Mouse (Mus musculus): ENCODE data around the gene Arid5b.

Gene Arid5b

DNA sequence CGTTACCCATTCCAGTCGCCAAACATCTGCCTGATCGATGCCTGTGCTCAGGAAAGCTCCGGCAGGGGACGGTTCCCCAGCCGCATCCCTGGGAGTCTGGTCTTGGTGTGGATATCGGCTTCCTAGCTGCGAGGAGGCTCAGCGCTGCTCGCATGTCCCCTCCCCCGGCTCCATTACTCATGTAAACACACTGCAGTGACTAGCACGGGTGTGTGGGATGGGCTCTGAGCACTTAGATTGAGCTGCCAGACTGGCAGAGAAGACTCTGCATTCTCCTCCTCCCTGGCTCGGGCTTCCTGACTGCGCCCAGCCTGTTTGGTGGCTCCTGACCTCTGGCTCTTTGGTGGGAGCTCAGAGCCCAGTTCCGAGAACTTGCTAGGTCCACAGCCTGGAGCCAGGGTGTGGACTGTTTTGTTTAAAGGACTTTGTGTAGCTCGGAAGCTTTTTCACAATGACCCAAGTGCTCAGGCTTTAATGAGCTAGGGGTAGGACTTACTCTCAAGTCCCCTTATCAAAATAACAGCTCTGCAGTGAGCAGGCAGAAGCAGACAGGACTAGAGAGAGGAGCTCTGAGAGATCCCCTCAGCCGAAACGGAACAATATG lies 142.0 kb downstream of the Arid5b start:
- DNase-seq (ENCODE audit: low read depth, low spot score) = no peak

DNA sequence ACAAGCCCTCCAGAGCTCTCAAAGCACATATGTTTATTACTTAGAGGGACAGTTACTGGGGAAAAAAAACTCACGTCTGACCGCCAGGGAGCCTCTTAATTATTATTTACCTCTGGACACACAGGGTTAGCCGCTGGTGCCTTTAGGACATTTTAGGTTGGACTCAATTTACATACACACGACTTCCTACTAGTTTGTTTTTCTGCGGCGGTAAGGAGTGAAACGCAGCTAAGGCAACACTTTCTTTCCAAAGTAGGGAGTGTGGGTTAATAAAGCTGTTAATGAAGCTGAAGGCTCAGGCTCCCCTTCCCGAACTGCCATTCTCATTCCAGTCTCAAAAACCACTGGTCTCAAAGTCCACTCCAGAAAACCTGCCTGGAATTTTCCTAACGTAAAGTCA lies 142.5 kb downstream of the Arid5b start:
- no peak for DNase-seq (ENCODE audit: low read depth, low spot score)

DNA sequence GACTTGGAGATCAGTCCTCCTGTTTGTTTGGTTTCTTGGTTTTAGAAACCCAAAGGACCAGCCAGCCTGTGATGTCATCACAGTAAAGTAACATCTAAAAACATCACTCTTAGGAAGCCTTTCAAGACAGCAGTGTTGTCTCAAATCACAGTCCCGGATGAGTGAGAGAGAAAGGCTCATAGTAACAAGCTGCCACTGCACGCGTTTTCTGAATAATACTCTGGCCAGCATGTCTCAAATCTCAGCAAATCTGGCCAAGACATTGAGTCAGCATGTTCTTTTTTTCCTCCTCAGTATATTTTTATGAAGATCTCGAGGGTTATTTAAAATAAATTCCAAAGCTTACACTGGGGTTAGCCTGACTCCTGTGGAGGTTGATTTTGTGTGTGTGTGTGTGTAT lies 143.1 kb downstream of the Arid5b start:
- no peak for DNase-seq (ENCODE audit: low read depth, low spot score)

DNA sequence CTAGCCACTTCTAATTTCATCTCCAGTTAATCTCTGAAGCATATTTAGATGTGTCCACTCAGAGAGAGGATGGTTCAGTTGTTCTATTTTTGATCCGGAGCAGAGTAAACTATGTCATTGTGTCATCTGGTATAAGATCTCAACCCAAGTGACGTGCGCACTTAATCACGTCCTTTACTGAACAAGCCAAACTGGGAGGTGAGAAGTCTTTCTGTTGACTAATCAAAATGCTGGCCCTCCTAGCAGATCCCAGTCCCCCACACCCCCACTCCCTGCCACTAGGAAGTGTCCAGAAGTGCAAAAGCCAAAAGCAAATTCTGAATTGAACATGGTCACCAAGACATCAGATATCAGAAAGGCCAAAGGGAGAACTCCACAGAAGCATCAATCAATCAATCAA lies 144.0 kb downstream of the Arid5b start:
- DNase-seq (ENCODE audit: low read depth, low spot score) = no peak

DNA sequence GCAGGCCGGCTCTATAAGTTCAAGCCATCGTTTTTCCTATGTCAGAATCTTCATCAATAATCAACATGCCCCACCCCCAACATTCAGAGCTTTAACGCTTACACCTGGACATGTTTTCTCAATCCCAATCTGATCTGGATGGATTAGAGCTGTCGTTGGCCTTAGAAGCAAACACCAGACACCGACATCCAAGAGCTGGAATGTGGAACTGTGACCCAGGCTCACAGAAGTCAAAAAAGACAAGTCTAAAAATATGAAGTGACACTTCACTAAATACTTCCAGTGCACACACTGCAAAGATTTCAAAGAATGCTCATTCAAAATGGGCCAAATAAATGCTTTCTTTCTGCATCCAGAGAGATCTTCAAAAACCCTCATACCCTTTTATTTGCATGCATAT lies 144.5 kb downstream of the Arid5b start:
- no peak for DNase-seq (ENCODE audit: low read depth, low spot score)

DNA sequence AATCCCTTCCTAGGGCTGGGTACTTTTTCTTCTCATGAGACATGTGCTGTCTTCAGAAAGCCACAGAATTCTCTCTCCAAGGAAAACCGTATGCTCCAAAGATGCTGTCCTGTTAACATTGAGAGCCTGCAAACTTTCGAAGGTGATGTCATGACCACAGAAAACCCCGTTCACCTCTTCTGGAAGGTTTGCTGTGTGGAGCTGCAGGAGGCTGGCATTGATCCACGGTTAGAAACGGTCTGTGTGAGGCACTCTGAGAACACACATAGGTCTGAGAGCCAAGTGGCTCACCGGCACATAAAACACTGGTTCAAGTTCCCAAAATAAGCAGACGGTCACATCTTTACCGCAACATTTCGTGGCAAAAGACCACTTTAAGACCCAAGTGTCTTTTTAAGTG lies 145.9 kb downstream of the Arid5b start:
- no peak for DNase-seq (ENCODE audit: low read depth, low spot score)

DNA sequence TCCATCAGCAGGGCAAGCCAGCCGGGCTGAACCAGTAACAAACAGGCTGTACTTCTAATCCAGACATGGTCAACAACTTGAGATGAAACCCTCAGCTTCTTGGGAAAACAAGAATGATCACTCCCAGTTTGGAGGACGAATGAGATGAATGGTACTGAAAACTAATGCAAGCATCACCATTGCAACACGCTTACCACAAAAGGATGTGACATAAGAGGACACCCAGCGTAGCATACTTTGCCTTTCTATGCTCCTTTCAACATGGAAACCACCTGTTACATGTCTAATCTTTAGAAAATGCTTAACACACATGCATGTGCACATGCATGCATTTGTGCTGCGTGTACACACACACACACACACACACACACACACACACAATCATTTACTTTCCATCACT lies 146.4 kb downstream of the Arid5b start:
- no peak for DNase-seq (ENCODE audit: low read depth, low spot score)

DNA sequence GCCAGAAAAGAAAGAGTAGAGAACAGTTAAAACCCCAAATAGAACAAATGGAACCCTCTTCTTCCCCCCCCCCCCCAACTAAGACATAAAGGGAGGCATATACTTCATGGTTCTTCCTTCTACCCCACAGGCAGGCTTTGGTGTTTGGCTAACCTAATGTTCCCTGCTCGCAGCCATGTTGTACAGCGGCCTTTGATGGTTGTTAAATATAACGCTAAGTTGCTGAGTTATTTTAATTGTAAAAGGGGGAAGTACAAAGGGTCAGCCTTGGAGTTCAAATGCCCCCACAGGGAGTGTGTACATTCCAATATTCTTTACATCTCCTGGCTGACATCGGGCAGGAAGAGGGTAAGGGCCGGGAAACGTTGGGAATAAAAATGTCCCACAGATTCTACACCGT lies 148.9 kb downstream of the Arid5b start:
- no peak for DNase-seq (ENCODE audit: low read depth, low spot score)

DNA sequence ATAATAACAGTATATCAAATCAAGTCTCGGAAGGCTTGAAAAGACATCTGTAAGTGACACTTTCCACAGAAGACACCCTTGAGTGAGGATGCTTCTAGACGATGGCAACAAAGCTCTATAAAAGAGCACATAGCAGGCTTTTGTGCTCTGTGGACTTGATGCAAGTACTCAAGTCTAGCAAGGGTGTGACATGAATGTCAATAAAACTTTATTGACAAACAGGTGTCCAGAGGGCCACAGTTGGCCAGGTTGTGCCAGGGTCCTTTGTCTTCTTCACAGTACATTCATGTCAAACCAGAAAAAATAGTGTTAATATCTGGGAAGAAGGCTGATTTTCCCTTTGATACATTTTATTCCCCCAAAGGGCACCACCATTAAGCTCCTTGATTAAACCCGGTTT lies 149.5 kb downstream of the Arid5b start:
- DNase-seq (ENCODE audit: low read depth, low spot score) = no peak

DNA sequence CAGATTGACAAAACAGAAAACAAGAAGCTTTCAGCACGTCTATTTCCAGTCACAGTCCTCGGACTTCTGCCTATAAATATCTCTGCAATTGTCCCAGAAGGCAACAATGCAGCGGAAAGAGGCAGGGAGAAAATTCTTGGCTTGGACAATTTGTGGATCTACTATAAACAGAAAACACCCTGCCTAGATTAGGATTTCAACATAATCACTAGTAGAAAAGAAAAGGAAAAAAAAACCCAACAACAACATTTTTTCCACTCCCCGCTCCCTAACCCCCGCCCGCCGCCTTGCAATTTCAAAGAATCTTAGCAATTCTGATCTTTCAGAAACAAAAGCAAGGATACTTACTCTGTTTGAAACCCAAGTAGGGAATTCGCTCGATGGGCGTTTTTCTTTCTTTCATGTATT lies 150.1 kb downstream of the Arid5b start:
- no peak for DNase-seq (ENCODE audit: low read depth, low spot score)

DNA sequence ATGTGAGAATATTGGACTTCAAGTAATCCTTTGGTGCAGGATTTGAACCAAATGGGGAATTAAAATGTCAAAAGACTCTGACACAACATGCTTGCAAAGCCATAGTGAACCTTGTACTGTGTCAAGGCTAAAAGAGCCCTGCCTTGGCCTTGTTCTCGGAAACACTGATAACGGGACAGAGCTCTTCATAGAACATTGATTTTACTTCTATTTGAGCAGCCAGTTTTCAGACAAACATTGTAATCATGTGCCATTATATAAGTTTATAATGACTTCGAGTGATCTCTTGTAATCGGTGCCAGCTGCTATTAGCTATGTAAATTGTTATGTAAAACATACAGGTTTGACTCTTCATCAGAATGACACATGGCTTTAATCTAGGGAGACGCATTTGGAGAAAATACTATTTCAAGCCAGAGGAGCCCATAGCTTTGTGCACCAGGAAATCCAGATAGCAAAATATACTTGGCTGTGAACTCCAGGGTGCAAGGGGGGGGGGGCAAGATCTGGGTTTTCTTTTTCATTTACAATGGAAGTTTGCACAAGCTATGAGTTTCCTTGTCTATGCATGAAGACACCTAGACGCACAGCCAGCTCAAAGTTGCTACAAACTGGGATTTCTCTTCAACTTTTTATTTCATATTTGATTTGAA lies 150.8 kb downstream of the Arid5b start:
- DNase-seq (ENCODE audit: low read depth, low spot score) = no peak

DNA sequence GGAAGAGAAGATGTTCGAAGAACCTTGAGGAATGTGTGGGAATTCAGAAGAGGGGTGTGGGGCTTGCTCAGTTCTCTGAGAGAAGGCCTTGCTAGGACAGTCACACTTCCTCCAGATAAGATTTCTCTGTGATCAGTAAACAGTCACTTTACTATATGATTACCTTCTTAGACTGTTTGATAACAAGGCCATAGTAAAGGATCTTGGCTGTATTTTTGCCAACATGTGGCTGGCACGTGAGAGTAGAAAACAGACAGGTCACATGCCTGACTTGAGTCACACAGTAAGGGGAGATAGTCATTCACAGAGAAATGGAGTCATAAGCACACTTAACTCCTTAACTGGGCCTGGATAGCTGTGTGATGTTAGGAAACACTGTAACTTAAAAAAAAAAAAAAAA lies 151.4 kb downstream of the Arid5b start:
- no peak for DNase-seq (ENCODE audit: low read depth, low spot score)

DNA sequence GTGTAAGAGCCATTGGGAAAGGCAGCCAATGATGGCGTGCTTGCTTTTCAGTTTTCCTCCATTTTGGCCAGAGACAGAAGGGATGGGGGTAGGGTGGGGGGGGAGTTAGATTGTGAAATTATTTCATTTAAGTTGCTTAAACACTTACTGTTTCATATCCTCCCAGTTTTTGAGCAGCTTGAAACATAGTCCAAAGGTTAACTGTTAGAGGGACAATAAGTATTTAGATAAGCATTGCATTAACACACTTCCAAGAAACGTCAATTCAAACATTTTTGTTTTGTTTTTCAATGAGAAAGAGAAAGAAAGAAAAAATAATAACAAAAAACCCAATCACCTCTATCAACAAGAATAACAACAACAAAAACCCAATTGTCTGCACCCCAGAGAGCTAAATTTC lies 152.0 kb downstream of the Arid5b start:
- no peak for DNase-seq (ENCODE audit: low read depth, low spot score)

DNA sequence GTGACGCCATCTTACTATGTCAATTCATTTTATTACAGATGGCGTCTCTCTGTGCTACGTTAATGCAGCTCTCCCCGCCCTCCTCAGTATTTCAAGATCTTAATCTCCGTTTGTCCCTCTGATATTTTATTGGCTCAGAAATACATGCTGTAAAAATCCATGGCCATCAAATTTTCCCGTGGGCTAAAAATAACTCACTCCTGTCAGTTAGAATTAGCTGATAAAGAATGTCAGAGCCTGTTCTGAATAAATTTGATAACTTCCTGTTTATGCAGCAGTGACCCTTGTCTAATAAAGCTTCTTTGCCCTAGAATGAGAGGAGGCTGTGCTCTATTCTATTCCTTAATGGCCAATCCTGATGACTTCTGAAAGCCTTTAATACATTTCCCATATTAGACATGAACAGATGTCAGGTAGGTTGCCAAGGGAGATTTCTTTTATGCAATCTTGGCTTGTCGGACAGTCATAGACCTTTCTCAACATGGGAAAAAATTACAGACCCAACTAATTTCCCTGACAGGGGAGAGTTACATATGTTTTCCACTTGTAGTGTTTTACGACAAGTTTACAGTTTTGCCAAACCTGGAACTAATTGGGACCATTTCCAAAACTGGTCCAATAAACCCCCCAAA lies 152.5 kb downstream of the Arid5b start:
- no peak for DNase-seq (ENCODE audit: low read depth, low spot score)

DNA sequence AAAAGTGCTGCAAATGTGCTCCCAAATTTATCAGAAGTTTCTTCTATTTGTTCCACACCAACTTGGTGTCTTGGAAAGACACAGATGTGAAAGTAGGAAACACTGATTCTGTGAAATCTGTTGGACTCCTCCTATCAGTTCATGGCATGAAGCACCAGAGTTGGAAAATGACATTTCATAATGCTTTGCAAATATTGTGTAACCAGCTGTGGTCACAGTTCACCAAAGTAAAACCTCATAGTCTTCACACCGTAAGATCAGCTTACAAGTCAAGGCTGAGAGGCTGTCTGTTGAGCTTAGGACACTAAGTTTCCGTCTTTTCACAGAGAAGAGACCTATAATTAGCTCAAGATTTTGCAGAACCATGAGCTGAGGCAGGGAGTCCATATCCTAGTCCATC lies 153.6 kb downstream of the Arid5b start:
- no peak for DNase-seq (ENCODE audit: low read depth, low spot score)

DNA sequence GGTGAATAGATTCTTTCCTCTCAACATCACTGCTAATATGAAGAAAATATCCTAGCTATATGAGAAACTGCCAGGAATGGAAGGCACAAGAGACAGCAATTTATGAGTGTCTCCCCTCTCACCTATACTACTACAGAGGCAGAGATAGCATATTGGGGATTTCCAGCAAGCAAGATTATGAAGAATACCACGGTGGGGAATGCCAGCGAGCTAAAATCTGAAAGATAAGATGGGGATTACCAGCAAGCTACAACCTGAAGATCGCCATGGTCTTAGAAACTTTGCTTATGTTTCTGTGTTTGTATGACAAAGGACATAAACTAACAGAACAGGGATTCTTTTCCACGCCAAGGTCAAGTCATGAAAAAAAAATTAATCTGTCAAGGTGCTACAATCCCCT lies 155.1 kb downstream of the Arid5b start:
- DNase-seq (ENCODE audit: low read depth, low spot score) = no peak

DNA sequence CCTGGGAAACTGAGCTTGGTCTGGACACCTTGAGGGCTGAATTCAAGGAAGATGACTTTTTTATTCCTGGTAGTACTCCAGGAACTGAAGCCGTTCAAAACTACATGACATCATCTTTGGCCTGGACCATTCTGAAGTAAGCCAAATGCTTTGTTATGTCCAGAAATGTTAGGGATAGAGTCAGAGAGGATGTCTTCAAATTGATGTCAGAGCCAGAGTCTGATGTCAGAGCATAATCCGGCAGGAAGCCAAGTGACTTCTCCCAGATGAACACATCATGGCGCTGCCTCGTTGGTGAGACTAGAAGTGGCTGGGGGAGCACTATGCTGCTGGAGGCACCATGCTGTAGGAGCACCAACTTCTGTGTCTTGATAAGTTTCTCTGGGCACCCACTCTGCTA lies 156.6 kb downstream of the Arid5b start:
- DNase-seq (ENCODE audit: low read depth, low spot score) = no peak

DNA sequence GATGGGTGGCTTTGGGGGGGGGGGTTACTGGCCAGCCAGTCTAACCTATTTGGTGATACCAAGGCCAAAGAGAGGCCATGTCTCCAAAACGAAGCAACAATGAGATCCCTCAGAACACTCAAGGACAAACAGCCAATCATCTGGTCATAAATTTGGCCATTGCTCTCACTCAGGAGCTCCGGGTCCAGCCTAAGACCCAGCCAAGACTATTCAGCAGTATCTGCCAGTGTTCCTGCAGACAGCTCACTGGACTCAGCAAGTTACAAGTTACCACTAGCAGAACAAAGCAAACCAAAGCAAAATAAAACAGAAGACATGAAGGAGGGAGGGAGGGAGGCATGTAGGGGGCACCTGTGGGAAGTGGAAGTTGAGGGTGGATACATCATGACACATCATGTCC lies 157.3 kb downstream of the Arid5b start:
- no peak for DNase-seq (ENCODE audit: low read depth, low spot score)

DNA sequence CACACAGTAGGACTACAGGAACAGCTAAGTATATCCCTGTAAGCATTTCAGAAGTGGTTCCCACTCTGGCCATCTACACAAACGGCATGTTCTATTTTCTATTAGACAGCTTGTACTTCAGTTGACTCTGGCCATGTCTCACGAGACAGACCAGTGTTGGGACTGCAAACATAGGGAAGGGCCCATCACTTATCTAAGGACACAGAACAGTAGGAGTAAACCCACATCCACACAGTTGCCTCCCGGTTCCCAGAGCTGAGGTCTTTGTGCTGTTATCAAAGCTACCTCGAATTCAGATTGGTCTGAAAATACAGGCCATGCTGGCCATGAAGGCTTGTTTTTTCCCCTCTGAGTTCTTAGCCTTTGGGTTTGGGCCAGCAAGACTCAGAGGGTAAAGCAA lies 158.5 kb downstream of the Arid5b start:
- no peak for DNase-seq (ENCODE audit: low read depth, low spot score)

DNA sequence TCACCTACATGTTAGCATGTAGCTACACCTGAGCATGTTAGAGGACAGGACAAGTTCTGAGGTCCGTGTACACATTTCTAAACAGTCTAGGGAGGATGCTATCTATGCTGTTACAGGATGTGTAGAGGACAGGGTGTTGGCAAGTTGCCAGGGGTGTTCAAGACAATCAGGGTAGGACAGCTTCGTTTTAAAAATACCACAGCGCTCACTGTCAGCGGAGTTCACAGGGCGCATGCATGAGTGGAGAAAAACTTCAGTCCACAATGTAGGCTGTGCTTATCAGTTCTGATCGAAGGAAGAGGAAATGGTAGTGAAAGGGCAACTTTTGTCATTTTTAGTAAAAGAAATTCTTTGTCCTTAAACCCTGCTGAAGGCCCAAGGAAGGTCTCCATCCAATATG lies 159.3 kb downstream of the Arid5b start:
- DNase-seq (ENCODE audit: low read depth, low spot score) = no peak

DNA sequence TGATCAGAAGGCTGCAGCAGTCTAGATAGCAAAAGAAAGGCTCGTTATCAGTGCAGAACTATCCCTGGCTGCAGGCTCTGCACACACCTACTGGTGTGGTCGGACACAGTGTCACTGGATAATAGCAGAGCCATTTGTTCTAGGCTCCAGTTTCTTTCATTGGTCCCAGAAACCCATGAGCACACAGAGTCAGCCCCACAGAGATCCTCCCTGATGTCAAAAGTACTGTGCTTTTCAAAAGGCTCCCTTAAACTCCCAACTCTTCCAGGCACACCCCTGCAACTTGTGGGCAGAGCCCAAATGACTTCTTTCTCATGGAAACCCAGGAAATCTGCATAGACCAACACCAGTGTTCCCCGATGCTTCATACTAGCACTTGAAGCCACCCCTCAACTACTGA lies 163.6 kb downstream of the Arid5b start:
- DNase-seq (ENCODE audit: low read depth, low spot score) = no peak

DNA sequence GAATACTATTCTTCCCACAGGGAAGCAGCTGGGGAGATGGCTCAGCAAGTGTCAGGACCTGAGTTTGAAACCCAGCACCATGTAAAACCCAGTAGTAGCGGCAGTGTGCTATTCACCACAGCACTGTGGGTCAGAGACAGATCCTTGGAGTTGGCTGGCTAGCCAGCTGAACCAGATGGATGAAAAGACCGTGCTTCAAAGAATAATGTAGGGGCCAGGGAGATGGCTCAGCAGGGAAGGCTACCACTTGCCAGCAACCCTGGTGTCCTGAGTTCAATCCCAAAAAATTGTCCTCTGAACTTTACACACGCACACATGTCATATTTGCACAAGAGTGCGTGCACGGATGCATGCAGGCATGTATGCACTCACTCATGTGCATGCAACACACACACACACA lies 164.9 kb downstream of the Arid5b start:
- DNase-seq (ENCODE audit: low read depth, low spot score) = no peak

DNA sequence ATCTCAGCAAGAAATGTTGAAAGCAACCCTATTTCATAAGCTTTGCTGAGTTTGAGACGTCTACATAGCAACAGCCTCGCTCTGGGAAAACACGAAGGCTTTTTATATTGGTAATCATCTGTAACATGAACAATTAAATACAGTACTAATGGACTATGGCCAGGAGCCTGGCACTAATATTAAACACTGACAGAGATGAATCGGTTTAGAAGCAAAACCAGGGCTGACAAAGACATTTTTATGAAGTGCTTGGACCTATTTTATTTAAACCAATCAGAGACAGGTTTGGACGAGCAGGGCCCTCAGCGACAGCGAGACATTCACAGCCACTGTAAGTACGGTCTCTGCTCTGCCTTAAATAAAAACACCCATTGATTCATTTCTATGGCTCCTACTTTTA lies 165.6 kb downstream of the Arid5b start:
- DNase-seq (ENCODE audit: low read depth, low spot score) = no peak

DNA sequence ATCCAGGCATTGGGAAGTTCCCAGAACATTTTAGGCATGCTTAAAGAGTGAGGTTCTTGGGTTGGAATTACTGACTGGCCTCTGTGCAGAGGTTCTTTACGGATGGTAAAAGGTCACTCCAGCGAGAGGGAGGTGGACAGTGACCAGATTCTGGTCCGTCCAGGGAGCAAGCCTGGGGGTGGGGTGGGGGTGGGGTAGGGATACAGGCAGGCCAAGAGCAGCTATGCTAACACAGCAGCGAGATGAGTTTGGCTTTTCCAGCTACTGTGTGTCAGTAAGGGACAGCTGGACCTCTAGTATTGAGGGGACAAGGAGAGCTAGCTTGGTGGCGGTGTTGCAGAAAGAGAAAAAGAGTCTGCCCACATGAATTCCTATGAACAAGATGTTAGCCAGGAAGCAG lies 167.9 kb downstream of the Arid5b start:
- no peak for DNase-seq (ENCODE audit: low read depth, low spot score)

All from retina, adult 2 months (tissue).